Mouse (Mus musculus) brain, embryonic 14.5 days (tissue): ENCODE results near the gene Angel1. TPM values are rescaled to one million over a fixed set of nuclear protein-coding genes. Genes with fewer than 3 reads are reported as not detected.

Experiments
- DNase-seq: peaks from one replicate; pipeline ENCODE4 v3.0.0-alpha.2; 2011; ENCODE audit warnings: low read depth
- CTCF ChIP-seq: fragments of 200-500 bp; IDR thresholded peaks from 2 replicates; pipeline ENCODE4 v1.5.1; 2012; ENCODE audit warnings: inconsistent platforms, mild to moderate bottlenecking, moderate library complexity, borderline replicate concordance; ENCODE audit not compliant: insufficient read depth, insufficient read length; ENCODE audit errors: extremely low read depth
- POLR2A ChIP-seq: fragments of 200-500 bp; IDR thresholded peaks from 2 replicates; pipeline ENCODE4 v1.6.1; 2012; ENCODE audit warnings: mild to moderate bottlenecking, inconsistent platforms, borderline replicate concordance; ENCODE audit not compliant: poor library complexity, insufficient read depth, insufficient read length, severe bottlenecking; ENCODE audit errors: extremely low read depth
- polyA plus RNA-seq: library from polyadenylated mRNA; depleted of rRNA; stranded (reverse); fragments of >200 nt; gene quantifications from 2 replicates; pipeline ENCODE4 v1.2.3, GENCODE M21; 2012; rRNA removed

Gene Angel1
- 17.3 and 17.8 TPM in 2 replicates for polyA plus RNA-seq

GRCm38 (mm10) chr12:86726120-86726640, at the start of gene Angel1:
Gene Angel1 (minus strand): TSS chr12:86726460.
- no peak for TF ChIP-seq CTCF
- TF ChIP-seq POLR2A: peak; percentile 90
- DNase-seq: peak; percentile 98

- DNase-seq: no peak
- no peak for TF ChIP-seq CTCF
- no peak for TF ChIP-seq POLR2A
Measured at GRCm38 (mm10) chr12:86775561-86776280, 49.5 kb upstream of the Angel1 start.

GRCm38 (mm10) chr12:86772551-86772950, 46.3 kb upstream of the Angel1 start:
- TF ChIP-seq POLR2A: no peak
- TF ChIP-seq CTCF: no peak
- peak; percentile 63 for DNase-seq

GRCm38 (mm10) chr12:86771823-86772427, 45.7 kb upstream of the Angel1 start:
- TF ChIP-seq POLR2A: no peak
- TF ChIP-seq CTCF: peak; percentile 96
- peak; percentile 97 for DNase-seq

GRCm38 (mm10) chr12:86770927-86771326, 44.7 kb upstream of the Angel1 start:
- DNase-seq: no peak

GRCm38 (mm10) chr12:86770261-86770670, 44.0 kb upstream of the Angel1 start:
- TF ChIP-seq CTCF (no peak), POLR2A (no peak)
- DNase-seq: peak; percentile 78

More at GRCm38 (mm10) chr12:86770927-86771326, 44.7 kb upstream of the Angel1 start:
- TF ChIP-seq POLR2A (no peak), CTCF (no peak)

GRCm38 (mm10) chr12:86769819-86770218, 43.6 kb upstream of the Angel1 start:
- TF ChIP-seq POLR2A (no peak), CTCF (no peak)
- DNase-seq: no peak

- TF ChIP-seq POLR2A (no peak), CTCF (peak; percentile 88)
- peak; percentile 80 for DNase-seq
Measured at GRCm38 (mm10) chr12:86768986-86769580, 42.8 kb upstream of the Angel1 start.

- peak; percentile 87 for TF ChIP-seq CTCF
- no peak for TF ChIP-seq POLR2A
- DNase-seq: peak; percentile 76
Measured at GRCm38 (mm10) chr12:86767868-86768631, 41.8 kb upstream of the Angel1 start.

- TF ChIP-seq CTCF: no peak
- no peak for TF ChIP-seq POLR2A
- no peak for DNase-seq
Measured at GRCm38 (mm10) chr12:86766467-86766866, 40.2 kb upstream of the Angel1 start.
